Mouse (Mus musculus) lung, postnatal 36 days (tissue): Measurements from ENCODE around the gene Ankrd34a.

Experiments
- DNase-seq: peaks from one replicate; pipeline ENCODE4 v3.0.0; 2022; ENCODE audit warnings: mixed read lengths

Gene Ankrd34a

DNA sequence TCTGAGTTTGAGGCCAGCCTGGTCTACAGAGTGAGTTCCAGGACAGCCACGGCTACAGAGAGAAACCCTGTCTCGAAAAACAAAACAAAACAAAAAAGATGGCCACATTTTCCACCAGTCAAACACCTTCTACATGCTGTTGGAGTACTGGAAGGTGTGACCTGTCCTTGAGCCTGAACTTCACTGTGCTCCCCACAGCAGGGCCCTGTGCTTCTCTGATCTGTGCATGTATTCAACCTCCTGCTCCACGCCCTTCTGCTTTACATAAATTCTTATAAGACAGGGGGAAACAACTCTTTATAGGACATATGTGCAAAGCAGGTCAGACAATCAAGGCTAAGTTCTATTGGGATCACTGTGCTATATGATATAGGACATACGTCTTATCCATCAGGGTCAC, 26.8 kb downstream of the Ankrd34a start:
- no peak for DNase-seq

DNA sequence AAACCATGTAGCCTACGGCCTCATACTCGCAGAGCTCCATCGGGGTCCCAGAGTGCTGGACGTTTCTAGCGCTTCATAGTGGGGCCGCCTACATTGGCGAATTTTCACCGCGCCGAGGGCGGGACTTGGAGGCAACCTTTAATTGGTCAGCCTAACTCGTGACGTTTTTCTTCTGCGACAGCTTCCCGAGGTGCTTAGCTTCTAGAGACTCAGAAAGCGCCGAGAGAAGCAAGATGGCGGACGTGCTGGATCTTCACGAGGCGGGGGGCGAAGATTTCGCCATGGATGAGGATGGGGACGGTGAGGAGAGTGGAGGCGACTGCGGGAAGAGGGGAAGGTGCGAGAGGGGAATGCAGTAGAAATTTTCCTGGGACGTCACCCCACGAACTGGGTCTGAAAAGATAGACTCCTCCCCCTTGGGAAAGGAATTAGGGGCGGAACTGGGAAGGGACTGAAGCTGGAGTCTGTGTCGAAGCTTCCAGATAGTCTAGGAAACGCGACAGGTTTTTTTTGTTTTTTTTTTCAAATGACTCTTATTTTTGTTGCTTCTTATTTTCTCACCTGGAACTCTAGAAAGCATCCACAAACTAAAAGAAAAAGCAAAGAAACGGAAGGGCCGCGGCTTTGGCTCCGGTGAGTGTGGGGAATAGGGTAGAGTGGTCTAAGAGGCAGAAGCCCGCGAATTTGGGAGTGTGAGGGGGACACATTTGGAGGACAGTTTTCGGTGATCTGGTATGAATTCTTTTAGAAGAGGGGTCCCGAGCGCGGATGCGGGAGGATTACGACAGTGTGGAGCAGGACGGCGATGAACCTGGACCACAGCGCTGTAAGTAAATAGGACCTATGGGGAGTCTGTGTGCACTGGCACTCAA, 33.5 kb downstream of the Ankrd34a start, which contains the start of gene Rbm8a:
Rbm8a (plus strand) TSS at position 205 of the 872 bp plus-strand sequence.
- peak; percentile 99 for DNase-seq

DNA sequence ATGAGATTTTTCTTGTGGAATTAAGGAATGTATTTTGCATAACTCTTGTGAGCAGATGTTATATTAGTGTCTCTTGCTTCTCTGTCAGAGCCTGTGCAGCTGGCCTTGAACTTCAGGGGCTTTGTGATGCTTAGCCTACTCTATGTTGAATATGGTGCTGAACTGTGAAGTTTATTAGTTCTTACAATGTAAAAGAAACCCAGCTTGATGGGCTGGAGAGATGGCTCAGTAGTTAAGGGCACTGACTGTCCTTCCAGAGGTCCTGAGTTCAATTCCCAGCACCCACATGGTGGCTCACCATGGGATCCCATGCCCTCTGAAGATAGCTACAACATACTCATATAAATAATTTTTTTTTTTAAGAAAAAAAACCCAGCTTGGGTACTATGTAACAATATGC, 35.6 kb downstream of the Ankrd34a start:
- no peak for DNase-seq

DNA sequence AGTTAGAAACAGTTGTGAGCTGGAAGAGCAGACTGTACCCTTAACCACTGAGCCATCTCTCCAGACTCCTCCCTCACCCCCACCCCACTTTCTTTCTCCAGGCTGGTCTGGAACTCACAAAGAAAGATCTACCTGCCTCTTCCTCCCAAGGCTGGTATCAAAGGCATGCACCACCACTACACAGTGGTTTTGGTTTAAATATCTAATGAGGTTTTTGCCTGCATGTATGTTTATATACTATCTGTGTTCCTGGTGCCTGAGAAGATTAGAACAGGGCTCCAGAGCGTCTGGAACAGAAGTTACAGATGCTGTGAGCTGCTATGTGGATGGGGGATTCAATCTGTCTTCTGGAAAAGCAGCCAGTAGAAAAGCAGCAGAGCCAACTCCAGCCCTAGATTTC, 37.6 kb downstream of the Ankrd34a start:
- DNase-seq, result no peak

DNA sequence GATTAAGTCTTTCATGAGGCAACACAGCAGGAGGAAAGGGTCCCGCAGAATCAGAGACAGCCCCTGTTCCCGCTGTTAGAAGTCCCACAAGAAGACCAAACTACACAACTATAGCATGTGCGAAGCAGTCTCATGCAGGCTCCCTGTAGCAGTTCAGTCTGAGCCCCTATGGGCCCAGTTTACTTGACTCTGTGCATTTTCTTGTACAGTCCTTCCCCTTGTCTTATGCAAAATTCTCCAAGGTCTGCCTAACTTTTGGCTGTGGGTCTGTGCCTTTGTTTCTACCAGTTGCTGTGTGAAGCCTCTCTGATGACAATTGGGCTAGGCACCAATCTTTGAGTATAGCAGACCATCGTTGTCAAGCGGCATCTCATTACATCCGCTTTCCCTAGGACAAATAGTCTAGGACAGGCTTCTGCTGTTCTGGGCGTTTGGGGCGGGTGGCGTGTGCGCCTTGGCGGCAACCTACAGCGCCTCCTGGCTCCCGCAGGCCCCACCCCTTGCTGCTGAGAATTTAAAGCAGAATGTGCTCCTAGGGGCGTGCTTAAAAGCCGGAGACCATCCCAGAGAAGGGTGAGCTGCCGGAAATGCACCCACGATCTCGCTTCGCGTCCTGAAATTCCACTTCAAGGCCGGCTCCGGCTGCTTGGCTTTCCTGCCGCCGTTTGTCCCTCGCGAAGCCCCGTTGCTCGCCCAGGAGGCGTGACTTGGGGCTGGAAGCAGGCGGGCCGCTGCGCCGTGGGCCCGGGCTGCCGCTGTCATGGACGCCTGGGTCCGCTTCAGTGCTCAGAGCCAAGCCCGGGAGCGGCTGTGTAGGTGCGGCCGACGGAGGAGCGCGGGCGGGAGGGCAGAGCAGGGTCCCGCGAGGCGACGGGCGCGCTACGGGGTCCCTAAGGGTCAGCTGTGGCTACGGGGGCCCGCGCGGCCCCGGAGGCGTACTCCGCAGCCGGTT, 38.8 kb downstream of the Ankrd34a start, which contains the start of the genes Pex11b and Gm42957:
Pex11b (plus strand) TSS at position 449 of the 952 bp plus-strand sequence.
Gm42957 (plus strand) TSS at position 547 of the 952 bp plus-strand sequence.
- DNase-seq, result peak; percentile 92

DNA sequence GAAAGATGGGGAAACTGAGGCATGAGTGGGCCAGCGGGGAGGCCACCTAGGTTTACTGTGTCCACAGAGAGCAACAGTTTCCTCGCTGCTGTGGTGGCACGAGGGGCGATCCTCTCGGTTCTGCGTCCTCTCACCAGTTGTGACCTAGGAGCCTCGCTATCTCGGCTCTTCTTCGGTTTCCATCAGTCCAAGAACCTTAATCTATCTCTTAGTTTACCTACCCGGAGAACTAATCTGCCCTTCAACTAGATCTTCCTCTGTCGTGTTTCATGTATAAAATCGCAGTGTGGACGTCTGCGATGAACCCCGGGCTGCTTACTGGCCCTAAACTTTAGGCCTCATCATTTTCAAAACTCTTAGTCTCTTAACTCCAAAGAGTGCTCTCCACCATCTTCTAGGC, 39.5 kb downstream of the Ankrd34a start:
- no peak for DNase-seq

DNA sequence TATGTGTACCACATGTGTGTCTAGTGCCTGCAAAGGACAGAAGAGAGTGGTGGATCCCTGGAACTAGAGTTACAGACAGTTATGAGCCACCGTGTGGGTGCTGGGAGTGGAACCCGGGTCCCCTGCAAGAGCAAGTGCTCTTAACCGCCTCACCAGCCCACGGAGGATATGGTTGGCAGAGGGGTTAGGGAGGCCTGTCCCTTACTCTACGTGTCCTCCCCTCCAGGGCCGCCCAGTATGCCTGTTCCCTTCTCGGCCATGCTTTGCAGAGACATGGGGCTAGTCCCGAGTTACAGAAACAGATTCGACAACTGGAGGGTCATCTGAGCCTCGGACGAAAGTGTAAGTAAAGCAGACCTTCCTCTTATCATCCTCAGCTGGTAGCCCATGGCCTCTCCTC, 40.0 kb downstream of the Ankrd34a start:
- no peak for DNase-seq

DNA sequence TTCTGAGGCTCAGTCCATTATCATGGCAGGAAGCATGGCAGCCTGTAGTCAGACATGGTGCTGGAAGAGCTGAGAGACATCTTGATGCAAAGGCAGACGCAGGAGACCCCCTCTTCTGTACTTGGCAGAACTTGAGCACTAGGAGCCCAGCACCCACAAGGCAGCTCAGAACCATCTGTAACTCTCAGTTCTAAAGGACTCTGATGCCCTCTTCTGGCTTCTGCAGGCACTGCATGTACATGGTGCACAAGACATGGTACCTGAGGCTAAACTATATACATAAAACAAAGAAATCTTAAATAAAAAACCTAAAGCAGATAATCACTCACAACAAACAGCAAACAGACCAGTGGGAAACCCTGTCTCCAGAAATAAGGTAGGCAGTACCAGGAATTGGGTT, 42.8 kb downstream of the Ankrd34a start:
- DNase-seq, result peak; percentile 90

DNA sequence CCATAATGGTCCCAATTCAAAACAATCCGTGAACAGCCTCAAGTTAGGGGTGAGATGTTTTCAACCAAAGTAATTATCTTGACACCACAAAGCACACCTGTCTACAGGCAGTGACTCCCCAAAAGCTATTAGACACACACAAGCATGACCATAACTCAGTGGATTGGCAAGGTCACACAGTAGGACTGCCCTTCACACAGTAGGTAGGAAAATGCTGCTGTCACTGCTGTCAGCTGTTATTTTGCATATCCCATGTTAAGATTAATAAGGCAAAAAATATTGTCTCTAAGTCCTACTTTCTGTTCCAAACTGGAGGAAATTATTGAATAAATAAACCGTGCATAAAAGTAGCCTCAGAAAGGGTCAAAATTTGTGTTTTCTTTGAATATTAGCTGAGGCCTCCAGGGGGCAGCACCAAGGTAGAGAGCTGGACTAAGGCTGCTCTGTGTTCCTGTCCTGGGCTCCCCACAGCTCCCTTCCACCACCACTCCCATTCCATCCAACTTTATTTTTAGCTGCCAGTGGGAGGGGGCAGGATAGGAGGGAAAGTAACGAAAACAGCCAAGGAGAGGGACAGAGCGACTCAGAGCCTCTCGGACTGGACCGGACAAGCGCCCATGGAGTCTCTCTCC, 48.7 kb downstream of the Ankrd34a start, which contains the start of gene Itga10:
Itga10 (plus strand) TSS at position 567 of the 632 bp plus-strand sequence.
- DNase-seq, result peak; percentile 65

DNA sequence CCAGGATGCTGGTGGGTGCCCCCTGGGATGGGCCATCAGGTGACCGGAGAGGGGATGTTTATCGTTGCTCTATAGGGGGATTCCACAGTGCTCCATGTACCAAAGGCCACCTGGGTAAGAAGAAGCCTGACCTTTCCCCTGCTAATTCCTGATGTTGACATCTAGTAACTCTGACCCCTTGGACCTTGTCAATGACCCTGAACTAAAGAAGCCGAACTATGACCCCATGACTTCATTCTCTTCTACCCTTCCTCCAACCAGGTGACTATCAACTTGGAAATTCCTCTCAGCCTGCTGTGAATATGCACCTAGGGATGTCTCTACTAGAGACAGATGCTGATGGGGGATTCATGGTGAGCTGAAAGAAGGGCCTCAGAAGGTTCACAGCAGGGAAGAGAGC, 50.9 kb downstream of the Ankrd34a start:
- DNase-seq, result no peak
